Comparison of ENCODE assay signal across 10 mouse cellular contexts in genomic region chr5:124943181-124943792, GRCm38 (mm10). TPM values are rescaled to one million over a fixed set of nuclear protein-coding genes. Genes with fewer than 3 reads are reported as not detected.
DNase-seq lines count a peak whose midpoint lies in the region; ATAC-seq and TF ChIP-seq lines count a peak whose summit lies in the region.
"Had no signal": no experiment of that assay in that cellular context is flagged by ENCODE, and none has a peak within 500 bp of the region (broad histone marks: within the 10 kb centered on the region; RNA-seq: fewer than 3 reads in every experiment).

No protein-coding gene starts in this region.

- TF ChIP-seq POLR2A in olfactory bulb, adult 2 months (IDR thresholded peaks at IDR 0.05; ENCODE audit: insufficient read depth, low read depth, low read length) = no peak

- WGBS in forebrain, embryonic 11.5 days = 77% methylated on average over 12 of the region's 12 CpGs
- WGBS in forebrain, embryonic 10.5 days = 83% methylated on average over 12 of the region's 12 CpGs
- WGBS in lung, postnatal 0 days = 86% methylated on average over 12 of the region's 12 CpGs
- WGBS in hindbrain, embryonic 10.5 days = 51% methylated on average over 12 of the region's 12 CpGs
- 58% methylated on average over 12 of the region's 12 CpGs for WGBS in olfactory bulb, adult 2 months

- H3K27ac ChIP-seq in forebrain, embryonic 11.5 days (ENCODE audit: low read depth, low read length) = no peak overlapping the region
- no peak overlapping the region for H3K27ac ChIP-seq in forebrain, embryonic 10.5 days
- no peak overlapping the region for H3K27ac ChIP-seq in lung, postnatal 0 days (ENCODE audit: low read length)
- H3K27ac ChIP-seq in hindbrain, embryonic 10.5 days = peak overlapping the region; percentile 71
- H3K27ac ChIP-seq in olfactory bulb, adult 2 months (ENCODE audit: insufficient read depth, low read depth, low read length) = no peak overlapping the region

- H3K36me3 ChIP-seq in forebrain, embryonic 11.5 days (ENCODE audit: control insufficient read depth, insufficient read depth, low read length) = no peaks in the 10 kb centered on the region
- H3K36me3 ChIP-seq in forebrain, embryonic 10.5 days (replicated peaks) = no peaks in the 10 kb centered on the region
- H3K36me3 ChIP-seq in lung, postnatal 0 days (ENCODE audit: insufficient read depth, low read length) = no peaks in the 10 kb centered on the region
- H3K36me3 ChIP-seq in hindbrain, embryonic 10.5 days = no peaks in the 10 kb centered on the region

- ATAC-seq in forebrain, embryonic 11.5 days (replicated peaks; ENCODE audit: low FRiP score) = 0 out of 2 replicates have a peak, but pooled peaks have one; percentile 33
- 0 out of 2 replicates have a peak, but pooled peaks have one; percentile 11 for ATAC-seq in lung, postnatal 0 days

- no peaks in the 10 kb centered on the region for H3K27me3 ChIP-seq in forebrain, embryonic 11.5 days (ENCODE audit: control insufficient read depth, insufficient read depth, low read length)
- no peaks in the 10 kb centered on the region for H3K27me3 ChIP-seq in forebrain, embryonic 10.5 days (ENCODE audit: poor library complexity, severe bottlenecking)
- no peaks in the 10 kb centered on the region for H3K27me3 ChIP-seq in lung, postnatal 0 days (replicated peaks; ENCODE audit: insufficient read depth, low read length)
- no peaks in the 10 kb centered on the region for H3K27me3 ChIP-seq in hindbrain, embryonic 10.5 days (ENCODE audit: insufficient read depth, poor library complexity, severe bottlenecking)
- H3K27me3 ChIP-seq: CH12.LX had no signal

- no peak for DNase-seq in forebrain, embryonic 11.5 days (ENCODE audit: low spot score)
- no peak for DNase-seq in forebrain, embryonic 10.5 days (ENCODE audit: extremely low spot score, low spot score)
- DNase-seq in lung, postnatal 0 days (ENCODE audit: low spot score) = no peak
- no peak for DNase-seq in lung, postnatal 36 days
- DNase-seq in hindbrain, embryonic 10.5 days (ENCODE audit: low spot score) = peak; percentile 71
- no peak for DNase-seq in T-cell, adult 2 months (ENCODE audit: low spot score)
- DNase-seq in layer of hippocampus, adult 8-10 months (ENCODE audit: low spot score in 2 of 2) = no peak

- no peak overlapping the region for H3K4me3 ChIP-seq in forebrain, embryonic 11.5 days (ENCODE audit: low read depth, low read length)
- H3K4me3 ChIP-seq in forebrain, embryonic 10.5 days = no peak overlapping the region
- H3K4me3 ChIP-seq in lung, postnatal 0 days (ENCODE audit: low read depth, low read length) = no peak overlapping the region
- H3K4me3 ChIP-seq in hindbrain, embryonic 10.5 days = 0 out of 2 replicates have a peak overlapping the region, but pooled peaks have one; percentile 9
- no peak overlapping the region for H3K4me3 ChIP-seq in olfactory bulb, adult 2 months (ENCODE audit: insufficient read depth, low read depth, low read length)

- H3K4me1 ChIP-seq in forebrain, embryonic 11.5 days (replicated peaks; ENCODE audit: control insufficient read depth, insufficient read depth, low read length) = no peaks in the 10 kb centered on the region
- peaks cover 14% of the 10 kb centered on the region for H3K4me1 ChIP-seq in forebrain, embryonic 10.5 days
- no peaks in the 10 kb centered on the region; the same call in 1 of the 2 replicates for H3K4me1 ChIP-seq in lung, postnatal 0 days (ENCODE audit: insufficient read depth, low read depth, low read length)
- peaks cover 21% of the 10 kb centered on the region for H3K4me1 ChIP-seq in hindbrain, embryonic 10.5 days (replicated peaks)
- H3K4me1 ChIP-seq in olfactory bulb, adult 2 months (ENCODE audit: control insufficient read depth, insufficient read depth, low read length) = peaks cover 20% of the 10 kb centered on the region

- no peak for TF ChIP-seq CTCF in lung, postnatal 0 days (IDR thresholded peaks at IDR 0.05)
- TF ChIP-seq CTCF in olfactory bulb, adult 2 months (IDR thresholded peaks at IDR 0.05; ENCODE audit: insufficient read depth, low read depth, low read length) = 0 out of 2 replicates have a peak, but pooled peaks have one; percentile 8

- H3K9ac ChIP-seq in forebrain, embryonic 11.5 days (ENCODE audit: low read length) = no peak overlapping the region
- no peak overlapping the region for H3K9ac ChIP-seq in lung, postnatal 0 days (replicated peaks; ENCODE audit: low read depth)
- H3K9ac ChIP-seq: lung, embryonic 14.5 days had no signal

- no peak for TF ChIP-seq EP300 in lung, postnatal 0 days (IDR thresholded peaks at IDR 0.05)

- no peak overlapping the region for H3K4me2 ChIP-seq in forebrain, embryonic 11.5 days (ENCODE audit: low read depth, low read length, severe bottlenecking)
- no peak overlapping the region for H3K4me2 ChIP-seq in lung, postnatal 0 days (replicated peaks; ENCODE audit: low read depth, low read length)
- H3K4me2 ChIP-seq: lung, embryonic 14.5 days had no signal

- no peaks in the 10 kb centered on the region; the same call in 1 of the 2 replicates for H3K9me3 ChIP-seq in forebrain, embryonic 11.5 days (ENCODE audit: control insufficient read depth, low read length)
- H3K9me3 ChIP-seq in forebrain, embryonic 10.5 days = peaks cover 15% of the 10 kb centered on the region
- no peaks in the 10 kb centered on the region for H3K9me3 ChIP-seq in lung, postnatal 0 days (ENCODE audit: low read length)
- H3K9me3 ChIP-seq in hindbrain, embryonic 10.5 days = peaks cover 11% of the 10 kb centered on the region; the same call in 1 of the 2 replicates

RNA-seq across cellular contexts. Expression of gene Rflna, which starts 59.7 kb away (rescaled TPM):
- 4.5 and 6.0 TPM in 2 replicates for polyA plus RNA-seq in forebrain, embryonic 11.5 days (2014; fragmentation: Nextera tagmentation; extraction: Ambion mirVana)
- polyA plus RNA-seq in forebrain, embryonic 10.5 days (2016; fragmentation: Nextera tagmentation; extraction: Ambion mirVana) = 3.4 and 4.3 TPM in 2 replicates
- 15.6 and 17.1 TPM in 2 replicates for polyA plus RNA-seq in lung, postnatal 0 days (2015; fragmentation: Nextera tagmentation; extraction: Ambion mirVana)
- 4.3 and 7.7 TPM in 2 replicates for polyA plus RNA-seq in hindbrain, embryonic 10.5 days (2016; fragmentation: Nextera tagmentation; extraction: Ambion mirVana)
- not detected in 2 replicates for polyA plus RNA-seq in olfactory bulb, adult 2 months (2012; ENCODE audit: insufficient read depth, insufficient read length, low replicate concordance, missing spikeins)
- total RNA-seq in layer of hippocampus, adult 8-10 months (2022) = under 1 TPM in 3 of 4 experiments, not detected in 1; 0.37 to 0.66 (median 0.45) TPM
